Mouse (Mus musculus): ENCODE measurements around the gene Zmym4. TPM values are rescaled to one million over a fixed set of nuclear protein-coding genes. Genes with fewer than 3 reads are reported as not detected.
"Not testable (repeated sequence)": the region's sequence is repeated elsewhere in the genome, so short reads cannot be mapped to it uniquely, and the experiment has no call there.

Zmym4 gene
- total and polyA plus RNA-seq, 3 experiments = 13.6 to 22.8 (median 18.0) TPM

GRCm38 (mm10) chr4:126986768-126987167 lies 18.8 kb upstream of the Zmym4 start:
- DNase-seq (ENCODE audit: extremely low read depth) = no peak
- dilution Hi-C loops (cut with MboI; ENCODE audit: extremely low pct_ligation_motif_present, extremely low pct_unique_long_range_greater_than_20kb, low sequenced_read_pairs) = no loop called here
- Histone ChIP-seq H3K4me1 (ENCODE audit: control insufficient read depth in 1 of 2, insufficient read depth in 2 of 2) (0 out of 4 replicates have a peak, but pooled peaks cover 0 to 3% of the 10 kb centered on the region in 2 experiments), H3K36me3 (replicated peaks in 1 of 2; ENCODE audit: control insufficient read depth in 1 of 2, insufficient read depth in 1 of 2, low read length in 1 of 2) (no peaks in the 10 kb centered on the region), H3K9ac (ENCODE audit: insufficient read depth, low read depth) (no peak overlapping the region), H3K4me2 (ENCODE audit: insufficient read depth, low read depth, poor library complexity, severe bottlenecking) (no peak overlapping the region), H3K9me3 (replicated peaks; ENCODE audit: low read length) (no peaks in the 10 kb centered on the region), H3K79me2 (replicated peaks; ENCODE audit: control insufficient read depth, extremely low read depth, insufficient read depth, poor library complexity, severe bottlenecking) (no peaks in the 10 kb centered on the region), H3K4me3 (replicated peaks in 1 of 3; ENCODE audit: low read depth in 2 of 3, low read length in 2 of 3, poor library complexity in 1 of 3) (no peak overlapping the region), H3K27ac (ENCODE audit: insufficient read depth, low read depth) (no peak overlapping the region), H3K27me3 (replicated peaks) (no peaks in the 10 kb centered on the region)
- no peak for TF ChIP-seq MAX (IDR thresholded peaks at IDR 0.05; ENCODE audit: low read length)
- TF ChIP-seq RAD21 (IDR thresholded peaks at IDR 0.05; ENCODE audit: low read depth, low read length) = peak; percentile 16
- peak in 1 of 2 experiments; percentile 35; a peak in 2 of 4 replicates for TF ChIP-seq CTCF (conservative IDR thresholded peaks at IDR 0.05 in 1 of 2, IDR thresholded peaks at IDR 0.05 in 1 of 2; ENCODE audit: low read depth in 2 of 2, low read length in 2 of 2)
- TF ChIP-seq ZNF384 (IDR thresholded peaks at IDR 0.05; ENCODE audit: low read depth, low read length) = no peak
- no peak for TF ChIP-seq CHD2 (IDR thresholded peaks at IDR 0.05; ENCODE audit: low read length)
- 0 out of 2 replicates have a peak, but pooled peaks have one; percentile 30 for TF ChIP-seq TBP (conservative IDR thresholded peaks at IDR 0.05; ENCODE audit: low read depth, low read length)
- no peak for TF ChIP-seq BHLHE40 (IDR thresholded peaks at IDR 0.05; ENCODE audit: low read depth, low read length)
- TF ChIP-seq SMC3 (IDR thresholded peaks at IDR 0.05; ENCODE audit: low read depth, low read length) = 0 out of 2 replicates have a peak, but pooled peaks have one; percentile 7
- in situ Hi-C loops (cut with MboI; ENCODE audit: low pct_ligation_motif_present, low pct_unique_long_range_greater_than_20kb, low sequenced_read_pairs) = no loop called here

DNA sequence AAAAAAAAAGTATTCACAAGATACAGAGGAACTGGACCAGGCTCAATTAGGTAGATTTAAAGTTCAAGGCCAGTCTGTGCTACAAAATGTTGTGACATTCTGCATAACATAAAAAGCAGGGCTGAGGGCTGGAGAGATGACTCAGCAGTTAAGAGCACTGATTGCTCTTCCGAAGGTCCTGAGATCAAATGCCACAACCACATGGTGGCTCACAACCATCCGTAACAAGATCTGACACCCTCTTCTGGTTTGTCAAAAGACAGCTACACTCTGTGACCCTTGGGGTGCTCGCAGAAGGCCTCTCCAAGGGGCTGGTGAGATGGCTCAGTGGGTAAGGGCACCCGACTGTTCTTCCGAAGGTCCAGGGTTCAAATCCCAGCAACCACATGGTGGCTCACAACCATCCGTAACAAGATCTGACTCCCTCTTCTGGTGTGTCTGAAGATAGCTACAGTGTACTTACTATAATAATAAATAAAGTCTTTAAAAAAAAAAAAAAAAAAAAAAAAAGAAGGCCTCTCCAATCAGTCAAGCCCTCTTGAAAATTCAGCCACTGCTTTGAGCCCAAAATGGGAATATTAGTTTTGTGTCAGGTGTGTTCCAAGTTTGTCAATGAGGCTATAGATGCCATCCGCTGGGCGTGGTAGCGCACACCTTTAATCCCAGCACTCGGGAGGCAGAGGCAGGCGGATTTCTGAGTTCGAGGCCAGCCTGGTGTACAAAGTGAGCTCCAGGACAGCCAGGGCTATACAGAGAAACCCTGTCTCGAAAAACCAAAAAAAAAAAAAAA lies 16.0 kb upstream of the Zmym4 start:
- H3K9me3 ChIP-seq (replicated peaks; ENCODE audit: low read length); H3K4me1 ChIP-seq (ENCODE audit: control insufficient read depth in 1 of 2, insufficient read depth in 2 of 2); dilution Hi-C loops (cut with MboI; ENCODE audit: extremely low pct_ligation_motif_present, extremely low pct_unique_long_range_greater_than_20kb, low sequenced_read_pairs); H3K79me2 ChIP-seq (replicated peaks; ENCODE audit: control insufficient read depth, extremely low read depth, insufficient read depth, poor library complexity, severe bottlenecking); H3K27me3 ChIP-seq (replicated peaks); DNase-seq (ENCODE audit: extremely low read depth); H3K4me2 ChIP-seq (ENCODE audit: insufficient read depth, low read depth, poor library complexity, severe bottlenecking); H3K36me3 ChIP-seq (replicated peaks in 1 of 2; ENCODE audit: control insufficient read depth in 1 of 2, insufficient read depth in 1 of 2, low read length in 1 of 2); H3K9ac ChIP-seq (ENCODE audit: insufficient read depth, low read depth); H3K4me3 ChIP-seq (replicated peaks in 1 of 3; ENCODE audit: low read depth in 2 of 3, low read length in 2 of 3, poor library complexity in 1 of 3); in situ Hi-C loops (cut with MboI; ENCODE audit: low pct_ligation_motif_present, low pct_unique_long_range_greater_than_20kb, low sequenced_read_pairs); H3K27ac ChIP-seq (ENCODE audit: insufficient read depth, low read depth): not testable (repeated sequence)
- TF ChIP-seq TBP (conservative IDR thresholded peaks at IDR 0.05; ENCODE audit: low read depth, low read length) = 0 out of 2 replicates have a peak, but pooled peaks have one; percentile 40

GRCm38 (mm10) chr4:126983321-126983720 lies 15.4 kb upstream of the Zmym4 start:
- H3K27me3 ChIP-seq (replicated peaks) = no peaks in the 10 kb centered on the region
- dilution Hi-C loops (cut with MboI; ENCODE audit: extremely low pct_ligation_motif_present, extremely low pct_unique_long_range_greater_than_20kb, low sequenced_read_pairs) = no loop called here
- no peak overlapping the region for H3K27ac ChIP-seq (ENCODE audit: insufficient read depth, low read depth)
- H3K4me1 ChIP-seq (ENCODE audit: control insufficient read depth in 1 of 2, insufficient read depth in 2 of 2) = no peaks in the 10 kb centered on the region
- in situ Hi-C loops (cut with MboI; ENCODE audit: low pct_ligation_motif_present, low pct_unique_long_range_greater_than_20kb, low sequenced_read_pairs) = no loop called here
- H3K36me3 ChIP-seq (replicated peaks in 1 of 2; ENCODE audit: control insufficient read depth in 1 of 2, insufficient read depth in 1 of 2, low read length in 1 of 2) = no peaks in the 10 kb centered on the region
- no peak overlapping the region for H3K4me2 ChIP-seq (ENCODE audit: insufficient read depth, low read depth, poor library complexity, severe bottlenecking)
- H3K4me3 ChIP-seq (replicated peaks in 1 of 3; ENCODE audit: low read depth in 2 of 3, low read length in 2 of 3, poor library complexity in 1 of 3) = no peak overlapping the region
- DNase-seq (ENCODE audit: extremely low read depth) = no peak
- H3K79me2 ChIP-seq (replicated peaks; ENCODE audit: control insufficient read depth, extremely low read depth, insufficient read depth, poor library complexity, severe bottlenecking) = no peaks in the 10 kb centered on the region
- no peaks in the 10 kb centered on the region for H3K9me3 ChIP-seq (replicated peaks; ENCODE audit: low read length)
- TF ChIP-seq POLR2A (IDR thresholded peaks at IDR 0.05; ENCODE audit: low read depth, low read length) = no peak
- no peak for TF ChIP-seq GABPA (IDR thresholded peaks at IDR 0.05; ENCODE audit: insufficient replicate concordance, low read depth, low read length)
- no peak for TF ChIP-seq USF1 (IDR thresholded peaks at IDR 0.05; ENCODE audit: low read depth, low read length)
- no peak for TF ChIP-seq TBP (conservative IDR thresholded peaks at IDR 0.05; ENCODE audit: low read depth, low read length)
- no peak for TF ChIP-seq MYC (IDR thresholded peaks at IDR 0.05; ENCODE audit: low read depth, low read length)
- no peak for TF ChIP-seq RAD21 (IDR thresholded peaks at IDR 0.05; ENCODE audit: low read depth, low read length)
- H3K9ac ChIP-seq (ENCODE audit: insufficient read depth, low read depth) = no peak overlapping the region

Measured in CH12.LX (cell line).